Mouse (Mus musculus) CH12.LX (cell line): ENCODE data around the gene Usp6nl. TPM values are rescaled to one million over a fixed set of nuclear protein-coding genes. Genes with fewer than 3 reads are reported as not detected.

Source experiments
- DNase-seq: peaks from one replicate; pipeline ENCODE4 v3.0.0-alpha.2; 2013; ENCODE audit errors: extremely low read depth
- H3K27ac ChIP-seq: 2 replicates; pipeline ENCODE4 v1.5.1; 2012; ENCODE audit warnings: low read depth, mild to moderate bottlenecking, control low read depth, moderate library complexity; ENCODE audit not compliant: insufficient read depth
- H3K27me3 ChIP-seq: replicated peaks from 2 replicates; pipeline ENCODE3; 2012; ENCODE audit warnings: inconsistent platforms
- H3K36me3 ChIP-seq, 2 experiments: replicated peaks in 1 of 2; 2 replicates each; pipeline versions ENCODE3 to v1.6.1; 2012; ENCODE audit warnings: inconsistent platforms in 1 of 2, low read length in 1 of 2, mild to moderate bottlenecking in 1 of 2, mixed read lengths in 1 of 2, moderate library complexity in 1 of 2; ENCODE audit not compliant: control insufficient read depth in 1 of 2, insufficient read depth in 1 of 2
- H3K4me1 ChIP-seq, 2 experiments: 2 replicates each; pipeline ENCODE4 v1.6.1; 2012; ENCODE audit warnings: inconsistent platforms in 1 of 2, moderate library complexity in 1 of 2; ENCODE audit not compliant: insufficient read depth in 2 of 2, control insufficient read depth in 1 of 2
- H3K4me2 ChIP-seq: 2 replicates; pipeline ENCODE4 v1.6.1; 2012; ENCODE audit warnings: low read depth, mild to moderate bottlenecking, control low read depth; ENCODE audit not compliant: poor library complexity, insufficient read depth, severe bottlenecking
- H3K4me3 ChIP-seq, 3 experiments: fragments of 150-350 bp in 1 of 3; sonication (generic) in 1 of 3; replicated peaks in 1 of 3; 2 replicates each; pipeline versions ENCODE3 to v1.5.1; 2011 to 2012; ENCODE audit warnings: low read depth in 2 of 3, low read length in 2 of 3, mild to moderate bottlenecking in 2 of 3, moderate library complexity in 2 of 3, control low read depth in 1 of 3, improper control_type of control experiment in 1 of 3, inconsistent platforms in 1 of 3, mixed read lengths in 1 of 3; ENCODE audit not compliant: poor library complexity in 1 of 3
- H3K79me2 ChIP-seq: replicated peaks from 2 replicates; pipeline ENCODE4 v1.6.1; 2012; ENCODE audit warnings: mild to moderate bottlenecking, moderate library complexity; ENCODE audit not compliant: control insufficient read depth, poor library complexity, insufficient read depth, severe bottlenecking; ENCODE audit errors: extremely low read depth
- H3K9ac ChIP-seq: 2 replicates; pipeline ENCODE4 v1.6.1; 2012; ENCODE audit warnings: low read depth, mild to moderate bottlenecking, control low read depth, moderate library complexity; ENCODE audit not compliant: insufficient read depth
- H3K9me3 ChIP-seq: replicated peaks from 2 replicates; pipeline ENCODE3; 2012; ENCODE audit warnings: low read length, inconsistent platforms, mixed read lengths
- CHD2 ChIP-seq: IDR thresholded peaks from 2 replicates; pipeline ENCODE4 v1.6.1; 2011; ENCODE audit warnings: low read length, improper control_type of control experiment
- CTCF ChIP-seq, 2 experiments: IDR thresholded peaks in 1 of 2; conservative IDR thresholded peaks in 1 of 2; 2 replicates each; pipeline ENCODE4 v1.5.1; 2011 to 2012; ENCODE audit warnings: low read depth in 2 of 2, low read length in 2 of 2, improper control_type of control experiment in 1 of 2, inconsistent platforms in 1 of 2, mild to moderate bottlenecking in 1 of 2, moderate library complexity in 1 of 2
- E2F4 ChIP-seq: IDR thresholded peaks from 2 replicates; pipeline ENCODE4 v1.6.1; 2011; ENCODE audit warnings: low read depth, low read length, improper control_type of control experiment; ENCODE audit not compliant: insufficient replicate concordance
- ELF1 ChIP-seq: IDR thresholded peaks from 2 replicates; pipeline ENCODE4 v1.6.1; 2014; ENCODE audit warnings: low read depth, mild to moderate bottlenecking, inconsistent platforms, low read length, improper control_type of control experiment
- EP300 ChIP-seq: IDR thresholded peaks from 2 replicates; pipeline ENCODE4 v1.6.1; 2011; ENCODE audit warnings: low read length, improper control_type of control experiment
- JUN ChIP-seq: IDR thresholded peaks from 2 replicates; pipeline ENCODE4 v1.6.1; 2011; ENCODE audit warnings: low read depth, mild to moderate bottlenecking, low read length, improper control_type of control experiment, moderate library complexity; ENCODE audit not compliant: insufficient read depth
- MAFK ChIP-seq: IDR thresholded peaks from 2 replicates; pipeline ENCODE4 v1.6.1; 2011; ENCODE audit warnings: low read length, improper control_type of control experiment; ENCODE audit not compliant: insufficient replicate concordance
- MAX ChIP-seq: IDR thresholded peaks from 2 replicates; pipeline ENCODE4 v1.6.1; 2011; ENCODE audit warnings: low read length, improper control_type of control experiment
- MEF2A ChIP-seq: IDR thresholded peaks from 2 replicates; pipeline ENCODE4 v1.6.1; 2014; ENCODE audit warnings: low read depth, mild to moderate bottlenecking, inconsistent platforms, low read length, improper control_type of control experiment, borderline replicate concordance
- MXI1 ChIP-seq: IDR thresholded peaks from 2 replicates; pipeline ENCODE4 v1.6.1; 2011; ENCODE audit warnings: mild to moderate bottlenecking, low read depth, low read length, improper control_type of control experiment
- NELFE ChIP-seq: IDR thresholded peaks from 2 replicates; pipeline ENCODE4 v1.6.1; 2011; ENCODE audit warnings: low read depth, low read length, improper control_type of control experiment
- NRF1 ChIP-seq: IDR thresholded peaks from 2 replicates; pipeline ENCODE4 v1.6.1; 2014; ENCODE audit warnings: low read depth, mild to moderate bottlenecking, inconsistent platforms, low read length, improper control_type of control experiment, moderate library complexity
- SMC3 ChIP-seq: IDR thresholded peaks from 2 replicates; pipeline ENCODE4 v1.6.1; 2011; ENCODE audit warnings: low read depth, low read length, improper control_type of control experiment
- UBTF ChIP-seq: IDR thresholded peaks from 2 replicates; pipeline ENCODE4 v1.6.1; 2012; ENCODE audit warnings: low read depth, mild to moderate bottlenecking, inconsistent platforms, low read length, improper control_type of control experiment, moderate library complexity
- USF1 ChIP-seq: IDR thresholded peaks from 2 replicates; pipeline ENCODE4 v1.6.1; 2014; ENCODE audit warnings: low read depth, mild to moderate bottlenecking, inconsistent platforms, low read length, improper control_type of control experiment
- ZC3H11A ChIP-seq: IDR thresholded peaks from 2 replicates; pipeline ENCODE4 v1.6.1; 2012; ENCODE audit warnings: low read depth, mild to moderate bottlenecking, inconsistent platforms, low read length, improper control_type of control experiment
- ZKSCAN1 ChIP-seq: IDR thresholded peaks from 2 replicates; pipeline ENCODE4 v1.6.1; 2012; ENCODE audit warnings: low read depth, inconsistent platforms, low read length, improper control_type of control experiment, borderline replicate concordance
- ZMIZ1 ChIP-seq: IDR thresholded peaks from 2 replicates; pipeline ENCODE4 v1.6.1; 2012; ENCODE audit warnings: low read depth, mild to moderate bottlenecking, inconsistent platforms, low read length, improper control_type of control experiment
- ZNF384 ChIP-seq: IDR thresholded peaks from 2 replicates; pipeline ENCODE4 v1.6.1; 2012; ENCODE audit warnings: low read depth, low read length, improper control_type of control experiment, inconsistent platforms
- dilution Hi-C: fragments of 300-500 bp; cut with MboI; formaldehyde crosslinking; loops from 2 replicates; pipeline ENCODE4 v1.14.3; 2020; ENCODE audit warnings: low sequenced_read_pairs; ENCODE audit not compliant: extremely low pct_unique_long_range_greater_than_20kb, extremely low pct_ligation_motif_present
- in situ Hi-C: fragments of 300-500 bp; cut with MboI; formaldehyde crosslinking; loops from 3 replicates; pipeline ENCODE4 v1.14.3; 2019; ENCODE audit warnings: low sequenced_read_pairs, low pct_ligation_motif_present, low pct_unique_long_range_greater_than_20kb, mixed read lengths
- polyA plus RNA-seq: library from polyadenylated mRNA; unstranded; fragments of >175 nt; gene quantifications from 2 replicates; pipeline ENCODE4 v1.2.1, GENCODE M21; 2012; ENCODE audit warnings: low read depth; ENCODE audit not compliant: insufficient read length
- total RNA-seq, 2 experiments: library from RNA; depleted of rRNA; stranded (reverse); fragments of 300-350 nt in 1 of 2; fragments of >200 nt in 1 of 2; gene quantifications; 2 replicates each; pipeline ENCODE4 v1.2.3; 2012 to 2014

The Usp6nl gene
- total and polyA plus RNA-seq, 3 experiments, result 4.1 to 12.1 (median 4.6) TPM

DNA sequence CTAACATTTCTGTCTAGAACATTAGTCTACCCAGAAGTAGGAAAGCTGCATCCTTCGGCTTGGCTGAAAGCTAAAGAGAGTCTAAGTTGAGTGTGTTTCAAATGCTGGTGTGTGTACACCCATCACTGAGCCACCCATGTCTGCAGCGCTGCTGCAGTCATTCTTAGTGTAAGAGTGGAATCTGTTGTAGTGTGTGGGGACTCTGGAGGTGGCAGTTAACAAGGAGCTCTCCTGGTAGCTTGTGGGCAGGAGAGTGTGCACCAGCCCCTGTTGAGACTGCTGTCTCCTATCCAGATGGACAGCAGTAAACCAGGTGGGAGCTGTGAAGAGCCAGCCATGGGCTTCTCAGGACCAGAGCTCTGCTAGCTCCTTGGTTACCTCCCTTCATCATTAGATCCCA is 18.0 kb downstream of the Usp6nl start:
- H3K4me2 ChIP-seq, result no peak overlapping the region
- TF ChIP-seq ZC3H11A (no peak), SMC3 (no peak), MAFK (no peak)
- no peaks in the 10 kb centered on the region for H3K79me2 ChIP-seq
- DNase-seq, result no peak
- H3K27me3 ChIP-seq, result no peaks in the 10 kb centered on the region
- dilution Hi-C loops (no loop called here), in situ Hi-C loops (no loop called here)
- H3K9ac ChIP-seq, result no peak overlapping the region
- H3K9me3 ChIP-seq, result no peaks in the 10 kb centered on the region
- no peak overlapping the region for H3K27ac ChIP-seq
- no peak overlapping the region for H3K4me3 ChIP-seq
- peaks cover 0 to 21% of the 10 kb centered on the region in 2 experiments for H3K36me3 ChIP-seq
- peaks cover 6 to 26% of the 10 kb centered on the region in 2 experiments for H3K4me1 ChIP-seq

DNA sequence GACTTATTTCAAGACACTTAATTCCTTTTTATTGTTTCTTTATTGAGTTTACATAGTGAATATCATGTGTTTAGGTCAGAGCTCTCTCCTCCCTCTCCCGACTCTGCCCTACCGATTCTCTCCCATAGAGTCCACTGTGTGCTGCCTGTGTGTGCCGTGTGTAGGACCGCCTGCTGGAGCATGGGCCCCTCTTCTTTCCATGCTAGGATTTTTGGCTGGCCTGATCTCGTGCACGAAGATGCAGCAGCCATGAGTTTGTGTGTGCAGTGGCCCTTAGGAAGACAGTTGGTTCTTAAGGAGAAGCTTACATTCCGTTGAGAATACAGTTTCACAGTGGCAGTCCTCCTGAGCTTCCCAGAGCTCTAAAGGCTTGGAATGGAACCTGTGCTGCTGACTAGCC is 19.0 kb downstream of the Usp6nl start:
- no peak for TF ChIP-seq UBTF
- no peak for TF ChIP-seq ZKSCAN1
- TF ChIP-seq MAX, result no peak
- no peak for TF ChIP-seq USF1
- no peak for TF ChIP-seq NRF1
- no peak overlapping the region for H3K27ac ChIP-seq
- H3K27me3 ChIP-seq, result no peaks in the 10 kb centered on the region
- peaks cover 6 to 17% of the 10 kb centered on the region in 2 experiments for H3K4me1 ChIP-seq
- no peak overlapping the region for H3K9ac ChIP-seq
- H3K36me3 ChIP-seq, result peaks cover 0 to 25% of the 10 kb centered on the region in 2 experiments
- H3K4me2 ChIP-seq, result no peak overlapping the region
- no peak for DNase-seq
- peaks cover 3% of the 10 kb centered on the region for H3K9me3 ChIP-seq
- no peak overlapping the region for H3K4me3 ChIP-seq
- in situ Hi-C loops, result no loop called here
- dilution Hi-C loops, result no loop called here
- H3K79me2 ChIP-seq, result no peaks in the 10 kb centered on the region

DNA sequence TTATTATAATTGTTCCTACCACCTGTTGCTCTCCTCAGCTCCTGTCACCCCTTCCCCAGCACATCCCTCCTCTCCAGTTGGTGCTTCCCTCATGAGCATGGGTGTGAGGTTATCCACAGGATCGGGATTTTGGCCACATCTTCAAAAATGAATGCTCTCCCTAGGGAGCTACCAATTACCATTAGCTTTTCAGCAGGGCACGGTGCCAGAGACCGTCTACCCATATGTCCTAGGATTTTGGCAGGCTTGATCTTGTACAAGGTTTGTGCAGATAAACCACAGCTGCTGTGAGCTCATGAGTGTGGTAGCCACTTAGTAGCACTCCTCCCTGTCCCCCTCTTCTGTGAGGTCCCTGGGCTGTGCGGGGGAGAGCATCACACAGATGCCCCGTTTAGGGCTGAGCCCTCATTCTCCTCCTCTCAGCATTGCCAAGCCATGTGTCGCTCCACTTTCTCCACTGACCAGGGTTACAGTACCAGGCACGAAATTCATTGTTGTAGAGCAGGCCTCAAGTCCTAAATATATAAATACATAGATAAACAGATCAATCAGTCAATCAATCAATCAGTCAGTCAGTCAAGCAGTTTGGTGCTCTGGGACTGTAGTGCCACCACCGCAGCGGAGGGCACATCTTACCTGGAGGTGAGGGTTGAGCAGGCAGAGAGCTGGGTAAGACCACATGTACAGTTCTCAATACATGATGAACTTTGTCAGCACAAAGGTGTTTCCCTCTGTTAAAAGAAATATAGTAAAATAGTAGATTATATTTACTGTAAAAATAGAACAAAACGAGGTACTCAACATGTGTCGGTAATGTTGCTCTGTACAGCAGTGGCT is 27.0 kb downstream of the Usp6nl start:
- Histone ChIP-seq H3K36me3 (peaks cover 0 to 12% of the 10 kb centered on the region in 2 experiments), H3K4me2 (no peak overlapping the region), H3K4me1 (peaks cover 11 to 58% of the 10 kb centered on the region in 2 experiments), H3K4me3 (no peak overlapping the region), H3K9me3 (peaks cover 3% of the 10 kb centered on the region), H3K79me2 (peaks cover 2% of the 10 kb centered on the region; the same call in 1 of the 2 replicates)
- dilution Hi-C loops (no loop called here), in situ Hi-C loops (no loop called here)
- TF ChIP-seq CTCF (conservative IDR thresholded peaks at IDR 0.05 in 1 of 2, IDR thresholded peaks at IDR 0.05 in 1 of 2; ENCODE audit: low read depth in 2 of 2, low read length in 2 of 2) (no peak), ELF1 (no peak), E2F4 (no peak), ZNF384 (no peak), NELFE (no peak), ZKSCAN1 (no peak), CHD2 (no peak), JUN (no peak), MEF2A (no peak), ZMIZ1 (no peak), EP300 (no peak), MXI1 (no peak)
- TF ChIP-seq, all 38 proteins: peak for 0
- Histone ChIP-seq H3K9ac (no peak overlapping the region), H3K27ac (no peak overlapping the region), H3K27me3 (no peaks in the 10 kb centered on the region)
- no peak for DNase-seq
